Mouse (Mus musculus) brown adipose tissue, adult 24 weeks (tissue): ENCODE measurements at regions not wholly inside any gene's neighbourhood (a gene's known extent, or its start where the extent isn't known, plus 50 kb on each side); places are given as distances from the start of the nearest gene placed in this dataset.

Source experiments
- H3K27ac ChIP-seq: fragments of 200-500 bp; replicated peaks from 2 replicates; pipeline ENCODE4 v1.5.1; 2012; ENCODE audit warnings: low read depth, mild to moderate bottlenecking, low read length
- H3K4me1 ChIP-seq: fragments of 200-500 bp; 2 replicates; pipeline ENCODE4 v1.6.1; 2012; ENCODE audit warnings: low read length, mixed read lengths; ENCODE audit not compliant: control insufficient read depth, insufficient read depth, insufficient read length
- H3K4me3 ChIP-seq: fragments of 200-500 bp; 2 replicates; pipeline ENCODE4 v1.5.1; 2012; ENCODE audit warnings: low read depth, mild to moderate bottlenecking, low read length, moderate library complexity; ENCODE audit not compliant: insufficient read depth

GRCm38 (mm10) chr8:109104798-109105326, 389.0 kb upstream of the Pmfbp1 start:
- Histone ChIP-seq H3K4me1 (no peaks in the 10 kb centered on the region), H3K27ac (no peak overlapping the region), H3K4me3 (no peak overlapping the region)

GRCm38 (mm10) chr8:109105693-109106092, 388.1 kb upstream of the Pmfbp1 start:
- Histone ChIP-seq H3K27ac (no peak overlapping the region), H3K4me3 (no peak overlapping the region)

GRCm38 (mm10) chr8:109106971-109107370, 386.9 kb upstream of the Pmfbp1 start:
- Histone ChIP-seq H3K4me3 (no peak overlapping the region), H3K27ac (no peak overlapping the region), H3K4me1 (no peaks in the 10 kb centered on the region)

More at GRCm38 (mm10) chr8:109105693-109106092, 388.1 kb upstream of the Pmfbp1 start:
- no peaks in the 10 kb centered on the region for H3K4me1 ChIP-seq

- H3K4me3 ChIP-seq, result no peak overlapping the region
- H3K27ac ChIP-seq, result no peak overlapping the region
These were observed 386.1 kb upstream of the Pmfbp1 start for GRCm38 (mm10) chr8:109107762-109108161.

GRCm38 (mm10) chr8:109109390-109109789, 384.4 kb upstream of the Pmfbp1 start:
- no peak overlapping the region for H3K27ac ChIP-seq
- H3K4me3 ChIP-seq, result no peak overlapping the region
- H3K4me1 ChIP-seq, result no peaks in the 10 kb centered on the region

More at GRCm38 (mm10) chr8:109107762-109108161, 386.1 kb upstream of the Pmfbp1 start:
- no peaks in the 10 kb centered on the region for H3K4me1 ChIP-seq

- H3K4me1 ChIP-seq, result no peaks in the 10 kb centered on the region
- no peak overlapping the region for H3K4me3 ChIP-seq
- no peak overlapping the region for H3K27ac ChIP-seq
These were observed 372.1 kb upstream of the Pmfbp1 start for GRCm38 (mm10) chr8:109121776-109122175.

GRCm38 (mm10) chr8:109142495-109143158, 351.2 kb upstream of the Pmfbp1 start:
- Histone ChIP-seq H3K4me1 (no peaks in the 10 kb centered on the region), H3K4me3 (no peak overlapping the region), H3K27ac (no peak overlapping the region)

- H3K27ac ChIP-seq, result no peak overlapping the region
These were observed 342.1 kb upstream of the Pmfbp1 start for GRCm38 (mm10) chr8:109151711-109152110.

GRCm38 (mm10) chr8:109155489-109155888, 338.3 kb upstream of the Pmfbp1 start:
- no peak overlapping the region for H3K27ac ChIP-seq
- H3K4me1 ChIP-seq, result no peaks in the 10 kb centered on the region
- no peak overlapping the region for H3K4me3 ChIP-seq

More at GRCm38 (mm10) chr8:109151711-109152110, 342.1 kb upstream of the Pmfbp1 start:
- no peaks in the 10 kb centered on the region for H3K4me1 ChIP-seq
- H3K4me3 ChIP-seq, result no peak overlapping the region

- Histone ChIP-seq H3K4me3 (no peak overlapping the region), H3K27ac (no peak overlapping the region), H3K4me1 (no peaks in the 10 kb centered on the region)
These were observed 337.8 kb upstream of the Pmfbp1 start for GRCm38 (mm10) chr8:109156016-109156415.

GRCm38 (mm10) chr8:109172701-109173100, 321.1 kb upstream of the Pmfbp1 start:
- H3K4me1 ChIP-seq, result no peaks in the 10 kb centered on the region
- no peak overlapping the region for H3K27ac ChIP-seq
- no peak overlapping the region for H3K4me3 ChIP-seq

GRCm38 (mm10) chr8:109185558-109186198, 308.1 kb upstream of the Pmfbp1 start:
- Histone ChIP-seq H3K4me3 (peak overlapping the region; percentile 35), H3K4me1 (no peaks in the 10 kb centered on the region), H3K27ac (no peak overlapping the region)

GRCm38 (mm10) chr8:109187617-109188016, 306.2 kb upstream of the Pmfbp1 start:
- no peak overlapping the region for H3K27ac ChIP-seq
- no peaks in the 10 kb centered on the region for H3K4me1 ChIP-seq
- H3K4me3 ChIP-seq, result no peak overlapping the region

- Histone ChIP-seq H3K4me1 (no peaks in the 10 kb centered on the region), H3K27ac (no peak overlapping the region), H3K4me3 (no peak overlapping the region)
These were observed 279.6 kb upstream of the Pmfbp1 start for GRCm38 (mm10) chr8:109214247-109214646.

- Histone ChIP-seq H3K4me1 (no peaks in the 10 kb centered on the region), H3K27ac (no peak overlapping the region)
These were observed 277.5 kb upstream of the Pmfbp1 start for GRCm38 (mm10) chr8:109216318-109216717.

GRCm38 (mm10) chr8:109217326-109217725, 276.5 kb upstream of the Pmfbp1 start:
- H3K4me1 ChIP-seq, result no peaks in the 10 kb centered on the region
- no peak overlapping the region for H3K27ac ChIP-seq
- no peak overlapping the region for H3K4me3 ChIP-seq

More at GRCm38 (mm10) chr8:109216318-109216717, 277.5 kb upstream of the Pmfbp1 start:
- no peak overlapping the region for H3K4me3 ChIP-seq
